Mouse (Mus musculus) liver, embryonic 14.5 days (tissue): ENCODE results near the gene Gli1. TPM values are rescaled to one million over a fixed set of nuclear protein-coding genes. Genes with fewer than 3 reads are reported as not detected.

ENCODE experiments used
- ATAC-seq: fragments of 200-750 bp; cut with Nextera tagmentation; 2 replicates; pipeline ENCODE4 v1.8.0; 2017; ENCODE audit warnings: moderate number of reproducible peaks, mild to moderate bottlenecking, moderate library complexity; ENCODE audit not compliant: insufficient read depth
- DNase-seq, 3 experiments: peaks; one replicate each; pipeline ENCODE4 v3.0.0-alpha.2; 2012 to 2013; ENCODE audit warnings: low read depth in 3 of 3, low spot score in 3 of 3
- H3K27ac ChIP-seq: fragments of 300-500 bp; sonication (generic); 2 replicates; pipeline ENCODE4 v1.5.1; 2014; ENCODE audit warnings: moderate library complexity, mild to moderate bottlenecking, control low read depth, inconsistent platforms
- H3K27me3 ChIP-seq: fragments of 300-500 bp; sonication (generic); 2 replicates; pipeline ENCODE4 v1.6.1; 2014; ENCODE audit warnings: mild to moderate bottlenecking, low read length, moderate library complexity; ENCODE audit not compliant: control insufficient read depth, insufficient read depth
- H3K36me3 ChIP-seq: fragments of 300-500 bp; sonication (generic); replicated peaks from 2 replicates; pipeline ENCODE4 v1.6.1; 2014; ENCODE audit warnings: low read depth; ENCODE audit not compliant: control insufficient read depth, insufficient read depth
- H3K4me1 ChIP-seq, 2 experiments: fragments of 200-500 bp in 1 of 2; fragments of 300-500 bp in 1 of 2; sonication (generic) in 1 of 2; replicated peaks; 2 replicates each; pipeline ENCODE4 v1.6.1; 2012 to 2014; ENCODE audit warnings: antibody characterized with exemption in 1 of 2, inconsistent platforms in 1 of 2, low read length in 1 of 2; ENCODE audit not compliant: control insufficient read depth in 2 of 2, insufficient read depth in 2 of 2
- H3K4me2 ChIP-seq: fragments of 300-500 bp; sonication (generic); 2 replicates; pipeline ENCODE4 v1.6.1; 2014; ENCODE audit warnings: low read depth, mild to moderate bottlenecking, control low read depth, moderate library complexity
- H3K4me3 ChIP-seq, 2 experiments: fragments of 200-500 bp in 1 of 2; fragments of 300-500 bp in 1 of 2; sonication (generic) in 1 of 2; 2 replicates each; pipeline ENCODE4 v1.5.1; 2012 to 2014; ENCODE audit warnings: low read depth in 2 of 2, low read length in 2 of 2, mild to moderate bottlenecking in 2 of 2, control low read depth in 1 of 2, inconsistent platforms in 1 of 2, moderate library complexity in 1 of 2; ENCODE audit not compliant: insufficient read depth in 1 of 2
- H3K9ac ChIP-seq: fragments of 300-500 bp; sonication (generic); replicated peaks from 2 replicates; pipeline ENCODE4 v1.6.1; 2014; ENCODE audit warnings: mild to moderate bottlenecking, control low read depth, moderate library complexity
- H3K9me3 ChIP-seq: fragments of 300-500 bp; sonication (generic); 2 replicates; pipeline ENCODE4 v1.6.1; 2016; ENCODE audit warnings: low read length, mixed read lengths; ENCODE audit not compliant: control insufficient read depth
- CTCF ChIP-seq: IDR thresholded peaks from 2 replicates; pipeline ENCODE4 v1.5.1; 2016; ENCODE audit warnings: antibody characterized with exemption, low read depth, control low read depth
- EP300 ChIP-seq: IDR thresholded peaks from 2 replicates; pipeline ENCODE4 v1.6.1; 2016; ENCODE audit warnings: antibody characterized with exemption, low read depth
- whole genome bisulfite sequencing: fragments of 180-500 bp; shearing (Covaris S2); extraction: QIAGEN DNeasy Blood & Tissue Kit; methylation state at CpG from one replicate; pipeline ENCODE4 v1.1.7; 2014; ENCODE audit not compliant: insufficient replicate concordance; 5-methylcytosine and 5-hydroxymethylcytosine counted together
- polyA plus RNA-seq, 2 experiments: library from polyadenylated mRNA; depleted of rRNA in 1 of 2; stranded (reverse) in 1 of 2; unstranded in 1 of 2; fragments of >200 nt; fragmentation: Nextera tagmentation in 1 of 2; extraction: Ambion mirVana in 1 of 2; gene quantifications; 2 replicates each; pipeline versions ENCODE4 v1.2.1 to v1.2.3; 2012 to 2014

Gene Gli1
- polyA plus RNA-seq, 2 experiments: 0.15 to 1.1 TPM

- ATAC-seq: no peak
- Histone ChIP-seq H3K4me3 (no peak overlapping the region), H3K9ac (no peak overlapping the region), H3K4me1 (no peaks in the 10 kb centered on the region; a peak in 1 of 4 replicates), H3K27me3 (no peaks in the 10 kb centered on the region), H3K27ac (no peak overlapping the region), H3K9me3 (no peaks in the 10 kb centered on the region), H3K4me2 (no peak overlapping the region), H3K36me3 (no peaks in the 10 kb centered on the region)
- WGBS: 61% methylated on average over 4 of the region's 4 CpGs
- no peak for DNase-seq
- no peak for TF ChIP-seq EP300
- peak; percentile 41 for TF ChIP-seq CTCF
Observed at GRCm38 (mm10) chr10:127348957-127349356, 7.2 kb upstream of the Gli1 start.

GRCm38 (mm10) chr10:127346173-127346572 lies 4.4 kb upstream of the Gli1 start:
- Histone ChIP-seq H3K4me1 (peaks cover 0 to 2% of the 10 kb centered on the region in 2 experiments; a peak in 1 of 4 replicates), H3K4me2 (no peak overlapping the region), H3K36me3 (no peaks in the 10 kb centered on the region), H3K4me3 (no peak overlapping the region), H3K27ac (no peak overlapping the region), H3K9ac (no peak overlapping the region), H3K27me3 (peaks cover 10% of the 10 kb centered on the region), H3K9me3 (no peaks in the 10 kb centered on the region)
- no peak for ATAC-seq
- no peak for TF ChIP-seq CTCF
- TF ChIP-seq EP300: no peak
- WGBS: 65% methylated on average over 3 of the region's 3 CpGs
- DNase-seq: no peak

GRCm38 (mm10) chr10:127343029-127343428 lies 1.3 kb upstream of the Gli1 start:
- DNase-seq: no peak
- Histone ChIP-seq H3K9me3 (no peaks in the 10 kb centered on the region), H3K27me3 (peaks cover 33% of the 10 kb centered on the region), H3K4me2 (no peak overlapping the region), H3K27ac (no peak overlapping the region), H3K36me3 (no peaks in the 10 kb centered on the region), H3K4me3 (no peak overlapping the region), H3K9ac (no peak overlapping the region), H3K4me1 (peaks cover 0 to 2% of the 10 kb centered on the region in 2 experiments; a peak in 2 of 4 replicates)
- ATAC-seq: no peak
- TF ChIP-seq EP300 (no peak), CTCF (no peak)
- WGBS: 44% methylated on average over 3 of the region's 3 CpGs

- Histone ChIP-seq H3K9me3 (no peaks in the 10 kb centered on the region), H3K27ac (no peak overlapping the region), H3K36me3 (no peaks in the 10 kb centered on the region), H3K4me3 (peak overlapping the region in 1 of 2 experiments; percentile 27; a peak in 2 of 4 replicates), H3K4me2 (peak overlapping the region; percentile 52), H3K9ac (no peak overlapping the region), H3K27me3 (peaks cover 33% of the 10 kb centered on the region), H3K4me1 (peaks cover 0 to 2% of the 10 kb centered on the region in 2 experiments; a peak in 2 of 4 replicates)
- DNase-seq (no peak), ATAC-seq (no peak)
- WGBS: 3% methylated on average over 10 of the region's 11 CpGs
- TF ChIP-seq CTCF: no peak
- no peak for TF ChIP-seq EP300
Observed at GRCm38 (mm10) chr10:127341360-127341690, 449 bp downstream of the Gli1 start.

DNA sequence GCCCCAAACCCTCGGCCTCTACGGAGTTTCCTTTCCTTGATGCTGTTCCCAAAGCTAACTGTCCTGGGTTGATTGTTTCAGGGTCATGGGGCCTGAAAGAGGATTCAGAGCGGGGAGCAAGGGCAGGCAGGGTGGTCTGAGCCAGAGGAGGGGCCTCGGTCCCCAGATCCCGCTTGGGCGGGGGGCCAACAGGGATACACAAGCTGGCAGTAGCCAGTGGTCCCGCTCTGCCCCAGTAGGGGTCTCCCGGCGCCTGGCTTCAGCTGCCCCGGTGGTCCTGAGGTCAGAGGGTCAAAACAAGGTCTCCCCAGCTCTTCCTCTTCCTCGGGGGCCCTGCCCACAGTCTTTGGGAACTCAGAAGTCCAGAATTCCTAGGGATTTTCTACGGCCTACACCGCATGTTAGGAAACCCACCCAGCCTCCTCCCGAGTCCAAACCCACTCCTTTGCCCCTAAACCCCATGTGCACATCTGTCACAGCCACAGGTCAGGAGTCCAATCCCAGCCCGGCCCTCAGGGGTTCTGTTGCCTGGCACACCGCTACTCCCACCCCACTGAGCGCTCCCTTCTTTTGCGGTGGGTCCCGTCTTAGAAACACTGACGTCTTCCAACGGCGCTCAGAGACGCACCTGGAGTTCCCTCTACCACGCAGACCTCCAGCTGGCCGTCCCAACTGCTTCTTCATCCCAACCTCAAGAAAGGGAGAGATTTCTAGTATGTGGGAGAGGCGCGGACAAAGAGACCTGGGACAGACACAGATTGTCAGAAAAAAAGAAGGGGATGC lies 1.0 kb downstream of the Gli1 start:
- DNase-seq: no peak
- WGBS: 2% methylated on average over 27 of the region's 27 CpGs
- no peaks in the 10 kb centered on the region for H3K9me3 ChIP-seq
- no peak overlapping the region for H3K9ac ChIP-seq
- no peaks in the 10 kb centered on the region for H3K36me3 ChIP-seq
- ATAC-seq: no peak
- TF ChIP-seq EP300: no peak
- no peak for TF ChIP-seq CTCF
- H3K4me1 ChIP-seq: peaks cover 0 to 2% of the 10 kb centered on the region in 2 experiments; a peak in 2 of 4 replicates
- H3K4me2 ChIP-seq: peak overlapping the region; percentile 66
- peak overlapping the region in 1 of 2 experiments; percentile 46; a peak in 2 of 4 replicates for H3K4me3 ChIP-seq
- no peak overlapping the region for H3K27ac ChIP-seq
- H3K27me3 ChIP-seq: peaks cover 33% of the 10 kb centered on the region
